Mouse (Mus musculus): Measurements from ENCODE around the gene A730061H03Rik.

- peak; percentile 7; the same call in 1 of the 2 replicates for TF ChIP-seq CTCF (IDR thresholded peaks at IDR 0.05)
- no peak for TF ChIP-seq EP300 (IDR thresholded peaks at IDR 0.05)
Measured at GRCm38 (mm10) chr14:55584702-55585565, 24.7 kb upstream of the A730061H03Rik start, which contains the start of gene Emc9.

Data from lung, postnatal 0 days (tissue).